Mouse (Mus musculus): ENCODE results near the gene Wdr4.

Gene Wdr4

GRCm38 (mm10) chr17:31491355-31491754, 28.4 kb downstream of the Wdr4 start:
- DNase-seq = no peak

GRCm38 (mm10) chr17:31487433-31488060, 32.2 kb downstream of the Wdr4 start:
- DNase-seq = no peak

- DNase-seq = no peak
Observed at GRCm38 (mm10) chr17:31486616-31487198, 33.1 kb downstream of the Wdr4 start.

- no peak for DNase-seq
Observed at GRCm38 (mm10) chr17:31479108-31479844, 40.5 kb downstream of the Wdr4 start.

- DNase-seq = no peak
Observed at GRCm38 (mm10) chr17:31478606-31479005, 41.2 kb downstream of the Wdr4 start.

- no peak for DNase-seq
Observed at GRCm38 (mm10) chr17:31474388-31474787, 45.4 kb downstream of the Wdr4 start.

GRCm38 (mm10) chr17:31470766-31471418, 48.9 kb downstream of the Wdr4 start:
- no peak for DNase-seq

- no peak for DNase-seq
Observed at GRCm38 (mm10) chr17:31468496-31468895, 51.3 kb downstream of the Wdr4 start.

- DNase-seq = no peak
Observed at GRCm38 (mm10) chr17:31466854-31467253, 52.9 kb downstream of the Wdr4 start.

GRCm38 (mm10) chr17:31462506-31462905, 57.3 kb downstream of the Wdr4 start:
- no peak for DNase-seq

GRCm38 (mm10) chr17:31460416-31460815, 59.4 kb downstream of the Wdr4 start:
- no peak for DNase-seq

- peak; percentile 80 for DNase-seq
Observed at GRCm38 (mm10) chr17:31456723-31457567, 62.8 kb downstream of the Wdr4 start.

- no peak for DNase-seq
Observed at GRCm38 (mm10) chr17:31454056-31454455, 65.7 kb downstream of the Wdr4 start.

GRCm38 (mm10) chr17:31453476-31453875, 66.3 kb downstream of the Wdr4 start:
- DNase-seq = no peak

- no peak for DNase-seq
Observed at GRCm38 (mm10) chr17:31452816-31453215, 67.0 kb downstream of the Wdr4 start.

GRCm38 (mm10) chr17:31451179-31451708, 68.5 kb downstream of the Wdr4 start:
- DNase-seq = peak; percentile 58

- no peak for DNase-seq
Observed at GRCm38 (mm10) chr17:31450206-31450605, 69.6 kb downstream of the Wdr4 start.

GRCm38 (mm10) chr17:31448519-31448918, 71.3 kb downstream of the Wdr4 start:
- DNase-seq = no peak

- peak; percentile 56 for DNase-seq
Observed at GRCm38 (mm10) chr17:31447766-31448165, 72.0 kb downstream of the Wdr4 start.

GRCm38 (mm10) chr17:31445061-31445731, 74.6 kb downstream of the Wdr4 start:
- no peak for DNase-seq

Data from cerebellum, adult 9-11 months (tissue).